Mouse (Mus musculus) embryonic facial prominence, embryonic 11.5 days (tissue): ENCODE measurements around the gene Fam43b. TPM values are rescaled to one million over a fixed set of nuclear protein-coding genes. Genes with fewer than 3 reads are reported as not detected.
A peak's percentile ranks its signal among the peaks of the same experiment; 100 is the strongest.

Experiments used
- ATAC-seq: fragments of 200-750 bp; cut with Nextera tagmentation; replicated peaks from 2 replicates; pipeline ENCODE4 v1.8.0; 2017; ENCODE audit warnings: low read depth; ENCODE audit not compliant: insufficient number of reproducible peaks, low FRiP score, low TSS enrichment
- DNase-seq: peaks from one replicate; pipeline ENCODE4 v3.0.0-alpha.2; 2015; ENCODE audit warnings: low spot score
- H3K27ac ChIP-seq: fragments of 300-500 bp; sonication (generic); replicated peaks from 2 replicates; pipeline ENCODE4 v1.5.1; 2014; ENCODE audit warnings: mild to moderate bottlenecking, low read depth, low read length, control low read depth
- H3K27me3 ChIP-seq: fragments of 300-500 bp; sonication (generic); 2 replicates; pipeline ENCODE4 v1.6.1; 2014; ENCODE audit warnings: mild to moderate bottlenecking, low read length, moderate library complexity, mixed read lengths; ENCODE audit not compliant: control insufficient read depth, insufficient read depth
- H3K36me3 ChIP-seq: fragments of 300-500 bp; sonication (generic); replicated peaks from 2 replicates; pipeline ENCODE4 v1.6.1; 2014; ENCODE audit warnings: low read depth, mild to moderate bottlenecking, low read length, moderate library complexity, mixed read lengths; ENCODE audit not compliant: control insufficient read depth, insufficient read depth
- H3K4me1 ChIP-seq: fragments of 300-500 bp; sonication (generic); 2 replicates; pipeline ENCODE4 v1.6.1; 2014; ENCODE audit warnings: low read length, mixed read lengths; ENCODE audit not compliant: control insufficient read depth, insufficient read depth
- H3K4me2 ChIP-seq: fragments of 300-500 bp; sonication (generic); 2 replicates; pipeline ENCODE4 v1.6.1; 2014; ENCODE audit warnings: low read depth, mild to moderate bottlenecking, control low read depth, low read length, moderate library complexity
- H3K4me3 ChIP-seq: fragments of 300-500 bp; sonication (generic); 2 replicates; pipeline ENCODE4 v1.5.1; 2014; ENCODE audit warnings: low read depth, low read length, control low read depth
- H3K9ac ChIP-seq: fragments of 300-500 bp; sonication (generic); replicated peaks from 2 replicates; pipeline ENCODE4 v1.6.1; 2014; ENCODE audit warnings: mild to moderate bottlenecking, control low read depth, low read length
- H3K9me3 ChIP-seq: fragments of 300-500 bp; sonication (generic); replicated peaks from 2 replicates; pipeline ENCODE4 v1.6.1; 2016; ENCODE audit warnings: mild to moderate bottlenecking, low read length, inconsistent platforms, mixed read lengths; ENCODE audit not compliant: control insufficient read depth
- WGBS: fragments of 180-500 bp; shearing (Covaris S2); extraction: QIAGEN DNeasy Blood & Tissue Kit; methylation state at CpG from one replicate; pipeline ENCODE4 v1.1.7; 2014; 5-methylcytosine and 5-hydroxymethylcytosine counted together
- polyA plus RNA-seq: library from polyadenylated mRNA; unstranded; fragments of >200 nt; fragmentation: Nextera tagmentation; extraction: Ambion mirVana; gene quantifications from 2 replicates; pipeline ENCODE4 v1.2.1, GENCODE M21; 2014

The Fam43b gene
- polyA plus RNA-seq, 1 experiment from 2014 or later, result not detected

- ATAC-seq, result peak; percentile 14; the same call in 1 of the 2 replicates
- H3K9ac ChIP-seq, result no peak overlapping the region
- H3K27me3 ChIP-seq, result no peaks in the 10 kb centered on the region
- no peaks in the 10 kb centered on the region for H3K9me3 ChIP-seq
- DNase-seq, result no peak
- no peaks in the 10 kb centered on the region for H3K4me1 ChIP-seq
- no peaks in the 10 kb centered on the region for H3K36me3 ChIP-seq
- no peak overlapping the region for H3K4me2 ChIP-seq
- H3K27ac ChIP-seq, result no peak overlapping the region
- H3K4me3 ChIP-seq, result no peak overlapping the region
- WGBS, result 53% methylated on average over 10 of the region's 10 CpGs
These were observed 16.1 kb downstream of the Fam43b start for GRCm38 (mm10) chr4:138380132-138380689.

- Histone ChIP-seq H3K9ac (no peak overlapping the region), H3K4me1 (no peaks in the 10 kb centered on the region), H3K4me2 (no peak overlapping the region), H3K27ac (no peak overlapping the region), H3K9me3 (no peaks in the 10 kb centered on the region), H3K36me3 (no peaks in the 10 kb centered on the region), H3K4me3 (no peak overlapping the region), H3K27me3 (no peaks in the 10 kb centered on the region)
- WGBS, result 61% methylated on average over 14 of the region's 14 CpGs
- DNase-seq (peak; percentile 66), ATAC-seq (no peak)
These were observed 17.1 kb downstream of the Fam43b start for GRCm38 (mm10) chr4:138379091-138379840.

GRCm38 (mm10) chr4:138377526-138377925 is 18.8 kb downstream of the Fam43b start:
- Histone ChIP-seq H3K4me3 (no peak overlapping the region), H3K4me2 (no peak overlapping the region), H3K36me3 (no peaks in the 10 kb centered on the region), H3K4me1 (no peaks in the 10 kb centered on the region), H3K9ac (no peak overlapping the region), H3K27me3 (no peaks in the 10 kb centered on the region), H3K27ac (no peak overlapping the region), H3K9me3 (no peaks in the 10 kb centered on the region)
- ATAC-seq (no peak), DNase-seq (peak; percentile 76)
- WGBS, result 44% methylated on average over 6 of the region's 6 CpGs

DNA sequence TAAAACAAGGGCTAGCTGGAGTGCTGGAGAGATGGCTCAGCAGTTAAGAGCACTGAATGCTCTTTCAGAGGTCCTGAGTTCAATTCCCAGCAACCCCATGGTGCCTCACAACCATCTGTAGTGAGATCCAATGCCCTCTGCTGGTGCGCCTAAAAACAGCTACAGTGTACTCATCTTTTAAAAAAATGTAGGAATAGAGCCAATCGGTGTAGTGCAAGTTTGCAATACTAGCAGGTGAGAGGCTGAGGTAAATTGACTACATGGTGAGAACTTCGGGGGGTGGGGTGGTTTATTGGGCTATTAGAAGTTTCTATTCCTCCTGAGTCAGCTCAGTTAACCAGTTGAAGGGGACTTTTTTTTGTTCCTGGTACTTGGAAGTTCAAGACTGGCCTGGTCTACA is 21.2 kb downstream of the Fam43b start:
- DNase-seq (no peak), ATAC-seq (no peak)
- Histone ChIP-seq H3K36me3 (no peaks in the 10 kb centered on the region), H3K4me1 (no peaks in the 10 kb centered on the region), H3K27me3 (no peaks in the 10 kb centered on the region), H3K4me2 (no peak overlapping the region), H3K27ac (no peak overlapping the region), H3K4me3 (no peak overlapping the region), H3K9me3 (no peaks in the 10 kb centered on the region), H3K9ac (no peak overlapping the region)
- 82% methylated on average over 3 of the region's 3 CpGs for WGBS

DNA sequence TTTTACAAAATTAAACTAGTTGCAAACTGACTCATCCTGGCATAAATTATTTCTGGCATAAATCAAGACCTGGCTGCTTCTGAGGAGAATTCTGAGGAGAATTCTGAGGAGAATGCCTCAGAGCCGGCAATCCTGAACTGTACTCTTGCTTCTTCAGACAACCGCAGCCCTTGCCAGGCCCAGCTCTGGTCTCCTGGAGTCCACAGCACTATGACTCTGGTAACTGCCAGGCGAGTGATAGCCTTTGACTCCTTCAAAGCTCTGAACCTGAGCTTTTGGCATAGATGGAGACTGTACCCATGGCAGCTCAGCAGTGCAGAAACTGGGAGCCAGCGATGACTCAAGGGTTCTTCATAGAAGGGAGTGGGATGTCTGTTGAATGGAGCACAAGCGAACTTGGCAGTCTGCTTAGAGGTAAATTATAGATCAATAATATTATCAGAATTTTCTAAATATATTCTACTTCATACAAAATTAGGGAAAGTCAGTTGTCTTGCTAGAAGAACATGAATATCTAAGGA is 25.3 kb downstream of the Fam43b start:
- H3K4me1 ChIP-seq, result no peaks in the 10 kb centered on the region
- no peaks in the 10 kb centered on the region for H3K36me3 ChIP-seq
- H3K27me3 ChIP-seq, result peaks cover 3% of the 10 kb centered on the region; the same call in 1 of the 2 replicates
- H3K27ac ChIP-seq, result no peak overlapping the region
- H3K4me3 ChIP-seq, result no peak overlapping the region
- H3K9me3 ChIP-seq, result no peaks in the 10 kb centered on the region
- DNase-seq (no peak), ATAC-seq (no peak)
- no peak overlapping the region for H3K4me2 ChIP-seq
- WGBS, result 84% methylated on average over 5 of the region's 5 CpGs
- H3K9ac ChIP-seq, result no peak overlapping the region

DNA sequence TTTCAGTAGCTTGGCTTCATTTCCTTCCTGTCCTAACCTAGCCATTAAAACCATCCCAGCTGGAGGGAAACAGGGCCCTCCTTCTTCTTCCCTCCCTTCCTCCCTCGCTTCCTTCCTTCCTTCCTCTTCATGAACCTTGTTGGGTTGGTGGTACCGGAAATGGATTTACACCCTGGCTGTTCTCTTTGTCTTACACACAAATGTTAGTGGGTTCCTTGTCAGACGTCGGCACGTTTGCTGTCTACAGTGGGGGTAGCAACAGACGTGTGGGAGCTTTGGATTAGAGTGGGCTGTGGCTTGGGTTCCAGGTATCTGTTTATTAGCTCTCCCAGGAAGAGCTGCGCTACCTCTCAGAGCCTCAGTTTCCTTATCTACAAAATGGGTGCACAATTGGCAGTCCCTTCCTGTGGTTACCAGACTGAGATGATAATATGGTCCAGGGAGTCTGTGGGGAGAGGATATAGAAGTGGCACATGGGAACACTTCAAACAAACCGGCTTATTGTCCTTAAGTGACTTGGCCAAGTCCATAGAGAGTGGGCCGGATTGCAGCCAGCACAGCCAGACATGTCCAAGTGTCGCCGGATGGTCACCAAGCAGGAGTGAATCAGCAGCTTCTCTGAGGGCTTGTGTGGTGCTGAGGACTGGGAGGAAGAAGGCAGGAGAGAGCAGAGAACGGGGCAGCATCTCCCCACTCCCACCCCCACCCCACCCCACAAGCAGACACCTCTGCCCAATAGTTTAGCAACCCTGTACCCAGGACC is 27.6 kb downstream of the Fam43b start:
- H3K4me1 ChIP-seq, result no peaks in the 10 kb centered on the region
- no peak overlapping the region for H3K27ac ChIP-seq
- peaks cover 3% of the 10 kb centered on the region; the same call in 1 of the 2 replicates for H3K27me3 ChIP-seq
- ATAC-seq (no peak), DNase-seq (no peak)
- no peak overlapping the region for H3K4me2 ChIP-seq
- no peaks in the 10 kb centered on the region for H3K36me3 ChIP-seq
- 78% methylated on average over 12 of the region's 12 CpGs for WGBS
- H3K9ac ChIP-seq, result no peak overlapping the region
- no peaks in the 10 kb centered on the region for H3K9me3 ChIP-seq
- no peak overlapping the region for H3K4me3 ChIP-seq

DNA sequence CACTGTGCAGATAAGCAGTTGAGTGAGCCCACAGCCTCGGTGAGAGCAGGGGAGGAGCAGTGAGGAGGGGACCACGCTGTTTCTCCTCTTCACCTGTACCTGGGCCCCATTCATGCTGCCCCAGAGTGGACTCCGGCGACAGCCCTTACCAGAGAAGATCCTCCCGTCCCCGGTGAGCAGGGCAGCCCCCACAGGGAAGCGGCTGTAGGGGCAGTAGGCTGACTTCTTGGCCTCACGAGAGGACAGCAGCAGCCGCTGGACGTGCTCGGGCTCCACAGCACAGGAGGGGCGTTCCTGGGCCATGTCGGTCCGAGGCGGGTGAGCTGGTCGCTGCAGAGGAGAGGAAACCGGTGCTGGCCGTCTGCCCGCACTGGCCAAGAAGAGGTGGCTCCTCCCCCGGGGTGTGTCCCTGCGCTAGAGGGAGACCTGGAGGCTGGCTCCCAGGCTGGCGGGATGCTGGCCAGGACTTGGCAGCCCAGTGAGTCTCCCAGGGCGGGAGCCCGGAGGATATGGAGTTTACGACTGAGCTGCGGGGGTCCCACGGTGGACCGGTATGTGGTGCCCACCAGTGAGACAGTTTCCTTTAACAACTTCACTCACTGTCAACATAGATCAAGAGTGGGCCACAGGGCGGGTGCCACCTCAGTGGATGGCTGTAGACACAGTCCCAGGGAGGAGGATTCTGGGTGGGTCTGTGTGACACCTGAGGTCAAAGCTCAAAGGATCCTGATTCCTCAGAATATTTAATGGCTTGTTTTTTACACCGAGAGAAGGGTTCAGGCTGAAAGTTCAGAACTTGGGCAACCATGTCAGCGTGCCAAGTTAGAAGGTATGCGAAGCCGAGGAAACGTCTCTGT is 28.5 kb downstream of the Fam43b start, which contains the start of gene Cda:
Gene Cda (minus strand): TSS at position 352 of the 857 bp plus-strand sequence.
- ATAC-seq (peak; percentile 74; the same call in 1 of the 2 replicates), DNase-seq (peak; percentile 75)
- Histone ChIP-seq H3K9ac (peak within 1 kb of the TSS; percentile 53), H3K4me2 (peak within 1 kb of the TSS; percentile 68), H3K27ac (no peak within 1 kb of the TSS), H3K4me3 (peak within 1 kb of the TSS; percentile 30), H3K4me1 (no peaks in the 10 kb centered on the region), H3K36me3 (no peaks in the 10 kb centered on the region), H3K27me3 (peaks cover 3% of the 10 kb centered on the region; the same call in 1 of the 2 replicates), H3K9me3 (no peaks in the 10 kb centered on the region)
- 9% methylated on average over 34 of the region's 34 CpGs for WGBS
